Mouse (Mus musculus) MEL (cell line): ENCODE measurements around the gene Bricd5. TPM values are rescaled to one million over a fixed set of nuclear protein-coding genes. Genes with fewer than 3 reads are reported as not detected.
A peak's percentile ranks its signal among the peaks of the same experiment; 100 is the strongest.

Experiments used
- DNase-seq: peaks from one replicate; pipeline ENCODE4 v3.0.0; 2011; ENCODE audit warnings: low read depth, low spot score
- H3K27ac ChIP-seq: 2 replicates; pipeline ENCODE4 v1.5.1; 2012; ENCODE audit warnings: low read depth, mild to moderate bottlenecking, control low read depth, low read length, moderate library complexity; ENCODE audit not compliant: control insufficient read depth
- H3K27me3 ChIP-seq, 2 experiments: fragments of 150-350 bp in 1 of 2; sonication (generic) in 1 of 2; 2 replicates each; pipeline ENCODE4 v1.6.1; 2012; ENCODE audit warnings: low read length in 2 of 2, mild to moderate bottlenecking in 2 of 2, improper control_type of control experiment in 1 of 2, moderate library complexity in 1 of 2; ENCODE audit not compliant: insufficient read depth in 2 of 2, control insufficient read depth in 1 of 2
- H3K36me3 ChIP-seq, 2 experiments: 2 replicates each; pipeline ENCODE4 v1.6.1; 2012 to 2014; ENCODE audit warnings: low read length in 2 of 2, improper control_type of control experiment in 1 of 2, inconsistent platforms in 1 of 2, mild to moderate bottlenecking in 1 of 2; ENCODE audit not compliant: insufficient read depth in 2 of 2, control insufficient read depth in 1 of 2
- H3K4me1 ChIP-seq, 2 experiments: fragments of 150-350 bp in 1 of 2; sonication (generic) in 1 of 2; 2 replicates each; pipeline ENCODE4 v1.6.1; 2012; ENCODE audit warnings: low read length in 2 of 2, improper control_type of control experiment in 1 of 2, mild to moderate bottlenecking in 1 of 2; ENCODE audit not compliant: insufficient read depth in 2 of 2, control insufficient read depth in 1 of 2
- H3K4me3 ChIP-seq, 2 experiments: fragments of 150-350 bp in 1 of 2; sonication (generic) in 1 of 2; 2 replicates each; pipeline ENCODE4 v1.5.1; 2012; ENCODE audit warnings: low read depth in 2 of 2, low read length in 2 of 2, mild to moderate bottlenecking in 2 of 2, moderate library complexity in 2 of 2, control low read depth in 1 of 2, improper control_type of control experiment in 1 of 2; ENCODE audit not compliant: control insufficient read depth in 1 of 2, insufficient read depth in 1 of 2
- H3K79me2 ChIP-seq: 2 replicates; pipeline ENCODE4 v1.6.1; 2012; ENCODE audit warnings: mild to moderate bottlenecking, low read length, moderate library complexity; ENCODE audit not compliant: control insufficient read depth, poor library complexity, insufficient read depth
- H3K9ac ChIP-seq: 2 replicates; pipeline ENCODE4 v1.6.1; 2012; ENCODE audit warnings: low read depth, mild to moderate bottlenecking, control low read depth, low read length, moderate library complexity; ENCODE audit not compliant: control insufficient read depth, poor library complexity, severe bottlenecking
- H3K9me3 ChIP-seq: fragments of 150-350 bp; sonication (generic); replicated peaks from 2 replicates; pipeline ENCODE4 v1.6.1; 2012; ENCODE audit warnings: mild to moderate bottlenecking, low read length, improper control_type of control experiment, moderate library complexity; ENCODE audit not compliant: insufficient read depth
- BHLHE40 ChIP-seq: IDR thresholded peaks from 2 replicates; pipeline ENCODE4 v1.6.1; 2012; ENCODE audit warnings: low read depth, mild to moderate bottlenecking, inconsistent platforms, low read length, improper control_type of control experiment, borderline replicate concordance
- CHD1 ChIP-seq: IDR thresholded peaks from 2 replicates; pipeline ENCODE4 v1.6.1; 2012; ENCODE audit warnings: low read depth, mild to moderate bottlenecking, inconsistent platforms, low read length, improper control_type of control experiment
- E2F4 ChIP-seq: IDR thresholded peaks from 2 replicates; pipeline ENCODE4 v1.6.1; 2011; ENCODE audit warnings: low read depth, low read length, improper control_type of control experiment, borderline replicate concordance
- EP300 ChIP-seq, 2 experiments: IDR thresholded peaks; 2 replicates each; pipeline ENCODE4 v1.6.1; 2011; ENCODE audit warnings: improper control_type of control experiment in 2 of 2, low read length in 2 of 2, low read depth in 1 of 2, mild to moderate bottlenecking in 1 of 2
- ETS1 ChIP-seq: IDR thresholded peaks from 2 replicates; pipeline ENCODE4 v1.6.1; 2012; ENCODE audit warnings: low read depth, mild to moderate bottlenecking, inconsistent platforms, low read length, improper control_type of control experiment, moderate library complexity
- HCFC1 ChIP-seq: IDR thresholded peaks from 2 replicates; pipeline ENCODE4 v1.6.1; 2012; ENCODE audit warnings: low read depth, mild to moderate bottlenecking, inconsistent platforms, low read length, improper control_type of control experiment, moderate library complexity
- MEF2A ChIP-seq: IDR thresholded peaks from 2 replicates; pipeline ENCODE4 v1.6.1; 2014; ENCODE audit warnings: low read depth, mild to moderate bottlenecking, inconsistent platforms, low read length, improper control_type of control experiment; ENCODE audit not compliant: poor library complexity, insufficient replicate concordance, severe bottlenecking; ENCODE audit errors: extremely low read depth
- MYC ChIP-seq: IDR thresholded peaks from 2 replicates; pipeline ENCODE4 v1.6.1; 2011; ENCODE audit warnings: low read depth, mild to moderate bottlenecking, low read length, improper control_type of control experiment, moderate library complexity
- NELFE ChIP-seq: IDR thresholded peaks from 2 replicates; pipeline ENCODE4 v1.6.1; 2011; ENCODE audit warnings: low read depth, low read length, improper control_type of control experiment
- POLR2A ChIP-seq, 2 experiments: IDR thresholded peaks; 2 replicates each; pipeline ENCODE4 v1.6.1; 2011 to 2012; ENCODE audit warnings: low read length in 2 of 2, mild to moderate bottlenecking in 2 of 2, control low read depth in 1 of 2, improper control_type of control experiment in 1 of 2, low read depth in 1 of 2, moderate library complexity in 1 of 2; ENCODE audit not compliant: control insufficient read depth in 1 of 2, insufficient read depth in 1 of 2, poor library complexity in 1 of 2
- POLR2AphosphoS2 ChIP-seq: IDR thresholded peaks from 2 replicates; pipeline ENCODE4 v1.6.1; 2011; ENCODE audit warnings: low read length, improper control_type of control experiment
- POLR2AphosphoS5 ChIP-seq: IDR thresholded peaks from 2 replicates; pipeline ENCODE4 v1.6.1; 2012; ENCODE audit warnings: low read depth, borderline replicate concordance, mild to moderate bottlenecking, inconsistent platforms, low read length, moderate library complexity, mixed read lengths
- RAD21 ChIP-seq: IDR thresholded peaks from 2 replicates; pipeline ENCODE4 v1.6.1; 2011; ENCODE audit warnings: mild to moderate bottlenecking, low read depth, low read length, improper control_type of control experiment
- RCOR1 ChIP-seq: IDR thresholded peaks from 2 replicates; pipeline ENCODE4 v1.6.1; 2012; ENCODE audit warnings: low read depth, mild to moderate bottlenecking, inconsistent platforms, low read length, improper control_type of control experiment
- SIN3A ChIP-seq: IDR thresholded peaks from 2 replicates; pipeline ENCODE4 v1.6.1; 2012; ENCODE audit warnings: low read length, improper control_type of control experiment, inconsistent platforms
- SMC3 ChIP-seq: IDR thresholded peaks from 2 replicates; pipeline ENCODE4 v1.6.1; 2011; ENCODE audit warnings: low read depth, low read length, improper control_type of control experiment
- TCF12 ChIP-seq: IDR thresholded peaks from 2 replicates; pipeline ENCODE4 v1.6.1; 2014; ENCODE audit warnings: low read depth, mild to moderate bottlenecking, inconsistent platforms, low read length, improper control_type of control experiment, moderate library complexity
- USF1 ChIP-seq: IDR thresholded peaks from 2 replicates; pipeline ENCODE4 v1.6.1; 2014; ENCODE audit warnings: low read depth, mild to moderate bottlenecking, inconsistent platforms, low read length, improper control_type of control experiment, moderate library complexity
- USF2 ChIP-seq, 2 experiments: IDR thresholded peaks; 2 replicates each; pipeline ENCODE4 v1.6.1; 2011 to 2012; ENCODE audit warnings: improper control_type of control experiment in 2 of 2, low read length in 2 of 2, borderline replicate concordance in 1 of 2, inconsistent platforms in 1 of 2, low read depth in 1 of 2, mild to moderate bottlenecking in 1 of 2; ENCODE audit not compliant: insufficient read depth in 1 of 2
- ZC3H11A ChIP-seq: IDR thresholded peaks from 2 replicates; pipeline ENCODE4 v1.6.1; 2012; ENCODE audit warnings: low read depth, mild to moderate bottlenecking, inconsistent platforms, low read length, improper control_type of control experiment
- ZKSCAN1 ChIP-seq: IDR thresholded peaks from 2 replicates; pipeline ENCODE4 v1.6.1; 2012; ENCODE audit warnings: low read depth, mild to moderate bottlenecking, inconsistent platforms, low read length, improper control_type of control experiment, moderate library complexity
- ZMIZ1 ChIP-seq: IDR thresholded peaks from 2 replicates; pipeline ENCODE4 v1.6.1; 2012; ENCODE audit warnings: low read depth, mild to moderate bottlenecking, inconsistent platforms, low read length, improper control_type of control experiment, moderate library complexity
- ZNF384 ChIP-seq: IDR thresholded peaks from 2 replicates; pipeline ENCODE4 v1.6.1; 2012; ENCODE audit warnings: low read depth, mild to moderate bottlenecking, inconsistent platforms, low read length, improper control_type of control experiment
- polyA plus RNA-seq, 2 experiments: library from polyadenylated mRNA; stranded (reverse) in 1 of 2; unstranded in 1 of 2; fragments of >175 nt in 1 of 2; fragments of >200 nt in 1 of 2; gene quantifications; 2 replicates each; pipeline versions ENCODE4 v1.2.1 to v1.2.4; 2012; ENCODE audit warnings: low replicate concordance in 2 of 2, low read depth in 1 of 2; ENCODE audit not compliant: insufficient read length in 2 of 2, insufficient read depth in 1 of 2, missing spikeins in 1 of 2
- total RNA-seq: library from RNA; depleted of rRNA; stranded (reverse); fragments of 300-350 nt; gene quantifications from 2 replicates; pipeline ENCODE4 v1.2.3, GENCODE M21; 2012

The Bricd5 gene
- total and polyA plus RNA-seq, 3 experiments, result 0.82 to 2.0 TPM; not detected in 1

GRCm38 (mm10) chr17:24478663-24479380 lies 5.1 kb downstream of the Bricd5 start, which contains the start of gene Mlst8 (continued):
- TF ChIP-seq ZKSCAN1 (no peak), SIN3A (peak; percentile 89), USF1 (no peak; the same call in 1 of the 2 replicates), ZNF384 (no peak), EP300 (IDR thresholded peaks at IDR 0.05; ENCODE audit: low read depth in 1 of 2, low read length in 2 of 2) (peak in 1 of 2 experiments; percentile 30; a peak in 1 of 4 replicates), TCF12 (peak; percentile 64), POLR2A (IDR thresholded peaks at IDR 0.05; ENCODE audit: control insufficient read depth in 1 of 2, insufficient read depth in 1 of 2, low read depth in 1 of 2, low read length in 2 of 2, poor library complexity in 1 of 2) (peak; percentile 91 to 95), CHD1 (peak; percentile 99), USF2 (IDR thresholded peaks at IDR 0.05; ENCODE audit: borderline replicate concordance in 1 of 2, insufficient read depth in 1 of 2, low read depth in 1 of 2, low read length in 2 of 2) (no peak), HCFC1 (peak; percentile 86), ETS1 (0 out of 2 replicates have a peak, but pooled peaks have one; percentile 31), POLR2AphosphoS5 (no peak), RAD21 (peak; percentile 38), ZC3H11A (no peak), MEF2A (peak; percentile 68; the same call in 1 of the 2 replicates), E2F4 (no peak), SMC3 (peak; percentile 54), BHLHE40 (no peak), NELFE (peak; percentile 96), POLR2AphosphoS2 (peak; percentile 97), ZMIZ1 (peak; percentile 81; the same call in 1 of the 2 replicates)

GRCm38 (mm10) chr17:24479431-24479830 lies 5.7 kb downstream of the Bricd5 start:
- Histone ChIP-seq H3K27me3 (no peaks in the 10 kb centered on the region), H3K27ac (peak overlapping the region; percentile 72), H3K9ac (peak overlapping the region; percentile 55), H3K9me3 (no peaks in the 10 kb centered on the region), H3K79me2 (peaks cover 7% of the 10 kb centered on the region), H3K4me1 (peaks cover 0 to 13% of the 10 kb centered on the region in 2 experiments; a peak in 3 of 4 replicates)
- DNase-seq, result peak; percentile 57
- TF ChIP-seq RCOR1, result no peak
- TF ChIP-seq MYC, result 0 out of 2 replicates have a peak, but pooled peaks have one; percentile 3
- TF ChIP-seq SIN3A, result no peak
- TF ChIP-seq ZNF384, result no peak
- TF ChIP-seq, all 39 proteins: peak for 1
- Histone ChIP-seq H3K4me3 (peak overlapping the region in 1 of 2 experiments; percentile 80; a peak in 2 of 4 replicates), H3K36me3 (peaks cover 0 to 8% of the 10 kb centered on the region in 2 experiments; a peak in 2 of 4 replicates)
